Mouse (Mus musculus) kidney, embryonic 16.5 days (tissue): ENCODE measurements around the gene Disp1. TPM values are rescaled to one million over a fixed set of nuclear protein-coding genes. Genes with fewer than 3 reads are reported as not detected.
A peak's percentile ranks its signal among the peaks of the same experiment; 100 is the strongest.

Experiments
- ATAC-seq: fragments of 200-750 bp; cut with Nextera tagmentation; 2 replicates; pipeline ENCODE4 v1.8.0; 2017; ENCODE audit warnings: moderate TSS enrichment; ENCODE audit not compliant: low FRiP score, low TSS enrichment
- H3K27ac ChIP-seq: fragments of 300-500 bp; sonication (generic); 2 replicates; pipeline ENCODE4 v1.5.1; 2014; ENCODE audit warnings: low read length
- H3K27me3 ChIP-seq: fragments of 300-500 bp; sonication (generic); 2 replicates; pipeline ENCODE4 v1.6.1; 2014; ENCODE audit warnings: low read length, control low read depth, mixed read lengths; ENCODE audit not compliant: insufficient read depth
- H3K36me3 ChIP-seq: fragments of 300-500 bp; sonication (generic); 2 replicates; pipeline ENCODE4 v1.6.1; 2014; ENCODE audit warnings: low read length, control low read depth, mixed read lengths; ENCODE audit not compliant: insufficient read depth
- H3K4me1 ChIP-seq: fragments of 300-500 bp; sonication (generic); 2 replicates; pipeline ENCODE4 v1.6.1; 2014; ENCODE audit warnings: low read length, control low read depth, mixed read lengths; ENCODE audit not compliant: insufficient read depth
- H3K4me2 ChIP-seq: fragments of 300-500 bp; sonication (generic); replicated peaks from 2 replicates; pipeline ENCODE4 v1.6.1; 2014; ENCODE audit warnings: low read depth, low read length
- H3K4me3 ChIP-seq: fragments of 300-500 bp; sonication (generic); 2 replicates; pipeline ENCODE4 v1.5.1; 2014; ENCODE audit warnings: mild to moderate bottlenecking, low read length
- H3K9ac ChIP-seq: fragments of 300-500 bp; sonication (generic); replicated peaks from 2 replicates; pipeline ENCODE4 v1.6.1; 2014; ENCODE audit warnings: low read length
- H3K9me3 ChIP-seq: fragments of 300-500 bp; sonication (generic); 2 replicates; pipeline ENCODE4 v1.6.1; 2016; ENCODE audit warnings: low read length, control low read depth
- WGBS: fragments of 180-500 bp; shearing (Covaris S2); extraction: QIAGEN DNeasy Blood & Tissue Kit; methylation state at CpG from one replicate; pipeline ENCODE4 v1.1.7; 2014; 5-methylcytosine and 5-hydroxymethylcytosine counted together
- polyA plus RNA-seq: library from polyadenylated mRNA; unstranded; fragments of >200 nt; fragmentation: Nextera tagmentation; extraction: Ambion mirVana; gene quantifications from 2 replicates; pipeline ENCODE4 v1.2.1, GENCODE M21; 2015

Disp1 gene
- polyA plus RNA-seq, 1 experiment from 2014 or later, result 12.8 TPM

DNA sequence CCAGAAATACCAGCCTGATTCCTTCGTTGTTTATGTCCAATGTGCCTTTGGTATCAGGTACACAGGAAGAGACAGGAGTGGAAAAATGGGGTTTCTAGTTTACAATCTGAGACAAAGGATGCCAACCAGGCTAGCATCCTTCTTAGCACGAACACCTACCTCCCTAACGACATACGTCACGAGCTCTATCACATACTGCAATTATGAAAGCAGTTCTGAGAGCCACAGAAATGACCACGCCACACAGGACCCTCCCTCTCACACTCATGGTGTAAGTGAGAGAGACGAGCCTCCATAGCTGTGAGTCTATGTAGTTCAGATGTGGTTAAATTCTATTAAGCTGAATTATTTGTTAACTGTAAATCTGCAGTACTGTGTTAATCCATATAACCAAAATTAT is 78.1 kb downstream of the Disp1 start:
- no peak overlapping the region for H3K9ac ChIP-seq
- no peak overlapping the region for H3K4me2 ChIP-seq
- no peaks in the 10 kb centered on the region for H3K36me3 ChIP-seq
- no peaks in the 10 kb centered on the region for H3K27me3 ChIP-seq
- H3K4me1 ChIP-seq, result peaks cover 51% of the 10 kb centered on the region
- no peak overlapping the region for H3K27ac ChIP-seq
- 71% methylated on average over 7 of the region's 7 CpGs for WGBS
- no peak overlapping the region for H3K4me3 ChIP-seq
- ATAC-seq, result no peak
- no peaks in the 10 kb centered on the region for H3K9me3 ChIP-seq

DNA sequence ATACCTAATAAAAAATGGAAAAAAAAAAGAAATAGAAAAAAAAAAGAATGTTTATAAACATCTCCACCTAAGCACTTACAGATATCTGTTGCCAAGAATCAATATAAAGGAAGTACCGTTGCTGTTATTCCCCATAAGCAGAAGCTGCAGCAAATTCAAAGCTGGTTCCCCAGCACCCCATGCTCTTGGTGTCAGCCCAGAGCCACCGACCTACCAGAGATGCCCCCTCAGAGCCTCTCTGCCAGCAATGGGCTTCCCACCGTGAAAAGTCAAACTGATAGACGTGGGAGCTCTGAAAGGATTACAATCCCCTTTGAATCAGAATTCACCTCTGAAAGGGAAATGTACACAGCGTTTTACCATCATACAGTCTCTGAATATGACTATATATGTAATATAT is 78.8 kb downstream of the Disp1 start:
- Histone ChIP-seq H3K4me1 (peaks cover 52% of the 10 kb centered on the region), H3K9ac (no peak overlapping the region), H3K4me2 (no peak overlapping the region), H3K27ac (no peak overlapping the region), H3K36me3 (no peaks in the 10 kb centered on the region), H3K27me3 (no peaks in the 10 kb centered on the region), H3K4me3 (no peak overlapping the region), H3K9me3 (no peaks in the 10 kb centered on the region)
- 70% methylated on average over 5 of the region's 5 CpGs for WGBS
- no peak for ATAC-seq

DNA sequence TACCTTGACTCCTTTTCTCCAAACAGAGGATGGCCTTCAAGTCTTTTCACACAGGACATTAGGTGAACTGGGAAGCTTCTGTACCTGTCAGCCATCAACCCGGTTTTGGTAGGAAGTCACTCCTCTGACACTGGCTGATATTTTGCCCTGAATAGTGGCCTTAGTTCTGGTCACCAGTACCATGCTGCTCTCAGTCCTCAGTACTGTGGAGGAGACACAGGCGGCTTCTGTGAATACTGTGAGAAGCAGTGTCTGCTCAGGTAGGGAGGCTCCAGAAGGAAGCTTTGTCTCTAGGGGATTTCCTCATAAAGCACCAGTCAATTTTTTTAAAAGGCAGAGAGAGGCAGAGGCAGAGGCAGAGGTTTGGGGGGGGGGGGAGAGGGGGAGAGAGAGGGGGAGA is 80.0 kb downstream of the Disp1 start:
- 58% methylated on average over 2 of the region's 2 CpGs for WGBS
- Histone ChIP-seq H3K27me3 (no peaks in the 10 kb centered on the region), H3K36me3 (no peaks in the 10 kb centered on the region), H3K9me3 (no peaks in the 10 kb centered on the region), H3K27ac (no peak overlapping the region), H3K4me2 (no peak overlapping the region), H3K9ac (no peak overlapping the region), H3K4me1 (peaks cover 44% of the 10 kb centered on the region), H3K4me3 (no peak overlapping the region)
- no peak for ATAC-seq

DNA sequence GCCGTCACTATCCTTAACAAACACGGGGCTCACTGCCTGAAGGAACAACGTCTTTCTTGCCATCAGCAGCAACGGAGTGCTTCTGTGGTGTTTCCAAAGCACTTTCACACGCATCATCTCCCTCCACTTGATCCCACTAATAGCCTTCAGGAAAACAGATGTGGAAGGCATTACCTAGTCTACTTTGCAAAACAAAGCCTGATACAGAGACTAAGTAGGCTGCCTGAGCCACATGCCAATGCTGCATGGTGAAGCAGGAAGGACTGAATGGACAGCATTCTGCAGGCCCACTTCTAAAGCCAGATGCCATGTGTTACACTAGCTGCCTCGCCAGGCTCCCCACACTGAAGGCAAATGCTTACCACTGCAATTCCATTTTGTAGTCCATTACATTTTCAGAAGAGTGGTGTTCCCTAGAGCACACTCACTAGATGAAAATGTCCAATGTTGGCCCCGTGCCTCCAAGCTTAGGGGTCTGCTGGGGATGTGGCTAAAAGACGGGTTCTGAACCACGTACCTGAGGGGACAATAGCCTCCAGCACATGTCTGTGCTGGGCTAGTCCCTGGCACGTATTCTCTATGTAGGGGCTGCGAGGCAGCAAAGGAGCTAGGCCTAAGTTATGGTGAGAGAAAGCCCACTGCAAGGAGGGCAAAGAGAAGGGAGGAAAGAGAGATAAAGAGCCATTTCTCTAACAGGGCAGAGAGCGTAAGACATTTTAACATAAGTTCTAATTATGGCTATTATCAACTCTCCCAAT is 80.6 kb downstream of the Disp1 start:
- H3K4me2 ChIP-seq, result no peak overlapping the region
- peaks cover 38% of the 10 kb centered on the region for H3K4me1 ChIP-seq
- no peaks in the 10 kb centered on the region for H3K36me3 ChIP-seq
- no peak overlapping the region for H3K4me3 ChIP-seq
- no peak overlapping the region; the same call in 1 of the 2 replicates for H3K9ac ChIP-seq
- no peak for ATAC-seq
- H3K9me3 ChIP-seq, result no peaks in the 10 kb centered on the region
- no peak overlapping the region for H3K27ac ChIP-seq
- 68% methylated on average over 12 of the region's 12 CpGs for WGBS
- H3K27me3 ChIP-seq, result no peaks in the 10 kb centered on the region

DNA sequence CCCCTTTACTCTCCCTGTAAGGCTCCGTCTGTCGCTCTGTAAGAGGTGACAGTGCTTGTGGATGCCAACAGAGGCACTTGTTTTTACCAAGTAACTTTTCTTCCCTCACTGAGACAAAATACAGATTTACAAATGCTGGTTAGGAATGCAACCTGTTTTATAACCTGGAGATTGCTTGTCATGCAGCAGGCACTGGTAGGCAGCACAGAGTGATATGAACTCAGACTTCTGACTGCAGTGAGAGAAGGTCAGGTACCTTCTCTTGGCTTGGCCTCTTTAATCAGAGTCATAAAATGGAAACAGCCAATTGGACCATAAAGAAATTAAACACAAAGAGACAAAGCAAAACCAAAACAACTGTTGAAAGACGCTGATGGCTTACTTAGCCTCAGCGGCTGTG is 83.2 kb downstream of the Disp1 start:
- H3K9me3 ChIP-seq, result no peaks in the 10 kb centered on the region
- no peak overlapping the region for H3K4me3 ChIP-seq
- 47% methylated on average over 4 of the region's 4 CpGs for WGBS
- H3K4me1 ChIP-seq, result peaks cover 28% of the 10 kb centered on the region
- no peak for ATAC-seq
- H3K9ac ChIP-seq, result no peak overlapping the region
- no peak overlapping the region for H3K27ac ChIP-seq
- peaks cover 5% of the 10 kb centered on the region for H3K36me3 ChIP-seq
- no peaks in the 10 kb centered on the region for H3K27me3 ChIP-seq
- no peak overlapping the region for H3K4me2 ChIP-seq

DNA sequence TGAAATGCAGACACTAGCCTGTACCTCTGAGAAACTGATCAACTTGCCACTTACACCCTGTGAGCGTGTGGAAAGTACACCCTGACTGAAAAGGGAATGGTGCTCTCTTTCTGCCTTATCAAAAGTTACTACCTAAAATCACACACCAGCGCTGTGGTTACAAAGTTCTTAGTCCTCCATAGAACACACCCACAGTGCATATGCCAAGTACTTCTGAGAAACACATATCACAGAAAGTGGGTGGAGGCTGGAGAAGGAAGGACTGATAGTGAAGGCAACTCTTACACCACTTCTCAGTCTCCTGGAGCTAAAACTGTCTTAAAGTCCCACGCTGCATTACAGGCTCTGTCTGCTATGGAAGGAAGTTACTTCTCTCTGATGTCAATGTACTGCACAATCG is 86.9 kb downstream of the Disp1 start:
- Histone ChIP-seq H3K4me3 (no peak overlapping the region), H3K9me3 (no peaks in the 10 kb centered on the region), H3K36me3 (peaks cover 5% of the 10 kb centered on the region), H3K4me2 (no peak overlapping the region), H3K4me1 (peaks cover 11% of the 10 kb centered on the region), H3K9ac (no peak overlapping the region), H3K27me3 (no peaks in the 10 kb centered on the region), H3K27ac (no peak overlapping the region)
- WGBS, result 88% methylated on average over 4 of the region's 4 CpGs
- ATAC-seq, result no peak

DNA sequence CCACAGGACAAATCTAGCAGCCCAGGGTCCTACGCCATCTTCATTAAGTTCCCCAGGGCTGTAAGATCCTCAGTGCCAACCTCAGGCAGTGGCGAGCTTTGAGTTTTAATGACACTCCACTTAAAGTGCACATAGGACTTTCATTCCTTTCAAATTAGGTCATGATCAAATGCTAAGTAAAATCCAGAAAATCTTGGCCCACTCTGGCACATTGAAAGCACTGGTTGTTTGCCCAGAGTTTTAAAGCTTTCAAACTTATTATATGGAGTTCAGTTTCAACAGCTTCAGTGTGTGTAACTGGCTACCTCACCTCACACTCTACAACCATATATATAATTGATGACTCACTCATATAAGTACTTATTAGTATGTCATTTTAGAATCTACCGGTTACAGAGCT is 87.9 kb downstream of the Disp1 start:
- no peak overlapping the region for H3K4me3 ChIP-seq
- no peaks in the 10 kb centered on the region for H3K27me3 ChIP-seq
- no peak overlapping the region for H3K27ac ChIP-seq
- no peak overlapping the region for H3K9ac ChIP-seq
- H3K36me3 ChIP-seq, result peaks cover 5% of the 10 kb centered on the region
- H3K4me1 ChIP-seq, result peaks cover 9% of the 10 kb centered on the region
- no peak for ATAC-seq
- WGBS, result 82% methylated on average over 3 of the region's 3 CpGs
- H3K4me2 ChIP-seq, result no peak overlapping the region
- H3K9me3 ChIP-seq, result no peaks in the 10 kb centered on the region

DNA sequence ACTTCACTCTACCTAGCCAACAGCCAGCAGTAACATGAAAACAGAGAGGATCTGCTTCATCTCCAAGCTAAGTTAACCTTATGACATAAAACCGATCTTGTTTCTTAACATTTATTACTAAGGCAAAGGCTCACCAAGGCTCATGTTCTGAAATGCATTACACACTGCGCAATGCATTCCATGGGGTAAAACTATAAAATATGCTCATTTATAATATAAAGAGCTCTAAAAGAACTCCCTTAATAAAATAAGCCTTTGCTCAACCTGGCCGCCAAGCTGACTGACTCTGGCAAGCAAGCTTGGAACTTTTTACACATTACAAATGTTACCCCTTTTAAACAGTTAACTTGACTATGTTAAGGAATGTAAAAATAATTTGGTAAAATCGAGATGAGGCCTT is 94.1 kb downstream of the Disp1 start:
- no peaks in the 10 kb centered on the region for H3K27me3 ChIP-seq
- no peaks in the 10 kb centered on the region for H3K36me3 ChIP-seq
- WGBS, result 76% methylated on average over 4 of the region's 4 CpGs
- no peak overlapping the region for H3K4me2 ChIP-seq
- no peaks in the 10 kb centered on the region for H3K4me1 ChIP-seq
- ATAC-seq, result no peak
- H3K27ac ChIP-seq, result no peak overlapping the region
- H3K9ac ChIP-seq, result no peak overlapping the region
- H3K4me3 ChIP-seq, result no peak overlapping the region
- no peaks in the 10 kb centered on the region for H3K9me3 ChIP-seq

DNA sequence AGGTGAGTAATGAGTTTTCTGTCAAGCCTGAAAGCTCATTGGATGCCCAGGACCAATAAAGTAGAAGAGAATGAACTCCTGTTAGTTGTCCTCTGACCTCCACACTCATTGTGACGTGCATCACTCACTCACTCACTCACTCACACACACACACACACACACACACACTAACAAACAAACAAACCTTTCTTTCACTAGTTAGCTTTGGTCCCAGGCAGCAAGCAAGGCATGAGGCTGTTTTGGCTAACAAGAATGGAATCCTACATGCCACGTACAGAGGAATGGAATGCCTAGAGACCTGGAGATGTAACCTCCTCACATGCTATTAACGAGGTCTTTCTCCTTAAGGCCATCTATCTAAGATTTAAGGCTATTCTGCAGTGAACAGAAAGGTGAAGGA is 97.6 kb downstream of the Disp1 start:
- H3K27ac ChIP-seq, result no peak overlapping the region
- no peak overlapping the region for H3K4me2 ChIP-seq
- no peaks in the 10 kb centered on the region for H3K9me3 ChIP-seq
- H3K4me1 ChIP-seq, result peaks cover 9% of the 10 kb centered on the region; the same call in 1 of the 2 replicates
- H3K4me3 ChIP-seq, result no peak overlapping the region
- H3K9ac ChIP-seq, result no peak overlapping the region
- ATAC-seq, result no peak
- no peaks in the 10 kb centered on the region for H3K27me3 ChIP-seq
- WGBS, result 50% methylated on average over 3 of the region's 3 CpGs
- H3K36me3 ChIP-seq, result no peaks in the 10 kb centered on the region

DNA sequence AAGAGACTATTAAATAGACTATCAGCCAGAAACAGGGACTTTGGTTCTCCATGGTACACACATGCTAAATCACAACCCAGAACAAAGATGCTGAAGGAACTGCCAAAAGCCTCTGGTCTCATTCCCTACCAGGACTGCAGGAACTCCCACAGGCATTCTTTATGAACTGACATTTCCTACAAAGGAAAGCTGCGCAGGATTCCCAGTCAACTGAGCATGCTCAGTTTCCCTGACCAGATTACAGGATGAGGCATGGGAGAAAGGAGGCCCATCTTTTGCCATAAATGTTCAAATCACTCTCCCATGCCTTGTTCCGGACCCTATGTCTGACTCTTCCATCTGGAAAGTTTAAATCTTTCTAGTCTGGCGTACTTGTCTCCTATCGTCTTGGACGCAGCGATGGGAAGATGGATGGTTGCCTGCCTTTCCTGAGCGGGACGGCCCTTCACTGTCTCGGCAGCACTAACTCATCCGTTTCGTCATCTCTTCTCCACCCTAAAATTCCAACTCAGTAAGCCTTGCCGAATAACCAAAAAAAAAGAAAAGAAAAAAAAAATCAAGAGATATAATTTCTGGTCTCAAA is 100.9 kb downstream of the Disp1 start:
- H3K27ac ChIP-seq, result peak overlapping the region; percentile 32; the same call in 1 of the 2 replicates
- ATAC-seq, result no peak
- no peak overlapping the region for H3K9ac ChIP-seq
- WGBS, result 35% methylated on average over 12 of the region's 12 CpGs
- no peaks in the 10 kb centered on the region for H3K36me3 ChIP-seq
- peak overlapping the region; percentile 32 for H3K4me2 ChIP-seq
- H3K27me3 ChIP-seq, result no peaks in the 10 kb centered on the region
- H3K9me3 ChIP-seq, result no peaks in the 10 kb centered on the region
- peak overlapping the region; percentile 5; the same call in 1 of the 2 replicates for H3K4me3 ChIP-seq
- peaks cover 30% of the 10 kb centered on the region for H3K4me1 ChIP-seq
